Mouse (Mus musculus): ENCODE data around the gene Tmx4.

Tmx4 gene

DNA sequence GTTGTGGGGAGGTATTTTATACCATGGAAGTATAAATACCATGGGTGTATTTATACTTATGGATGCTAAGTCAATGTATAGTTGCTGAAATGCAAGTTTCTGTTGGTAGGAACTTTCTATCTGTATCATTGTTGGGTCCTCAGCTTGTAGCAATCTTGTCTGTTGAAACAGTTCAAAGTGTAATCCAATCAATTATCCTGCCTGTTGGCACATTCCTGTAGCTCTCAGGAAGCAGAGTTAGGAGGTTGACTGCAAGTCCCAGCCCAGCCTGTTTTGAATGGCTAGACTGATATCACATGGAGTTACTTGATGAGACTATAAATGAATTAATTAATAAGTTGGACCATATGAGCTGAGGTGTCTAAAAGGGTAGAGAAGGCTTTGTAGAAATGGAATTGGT, 91.6 kb downstream of the Tmx4 start:
- no peak for DNase-seq

DNA sequence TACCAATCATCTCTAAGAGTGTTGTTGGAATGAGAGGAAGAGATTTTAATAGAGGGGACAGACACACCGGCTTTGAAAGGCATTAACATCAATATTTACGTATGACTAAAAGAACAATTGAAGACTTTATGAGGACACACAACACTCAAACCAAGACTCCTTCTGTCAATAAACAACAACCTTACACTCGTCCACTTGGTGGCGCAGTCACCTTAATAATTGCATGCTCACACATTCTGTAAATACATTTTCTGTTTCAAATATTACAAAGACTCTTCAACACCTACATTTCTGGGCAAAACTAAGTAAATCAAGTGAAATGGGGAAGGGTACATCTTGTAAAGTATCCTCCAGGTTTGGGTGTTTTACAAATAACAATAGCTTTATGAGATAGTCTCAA, 94.2 kb downstream of the Tmx4 start:
- DNase-seq: peak; percentile 37 to 82

DNA sequence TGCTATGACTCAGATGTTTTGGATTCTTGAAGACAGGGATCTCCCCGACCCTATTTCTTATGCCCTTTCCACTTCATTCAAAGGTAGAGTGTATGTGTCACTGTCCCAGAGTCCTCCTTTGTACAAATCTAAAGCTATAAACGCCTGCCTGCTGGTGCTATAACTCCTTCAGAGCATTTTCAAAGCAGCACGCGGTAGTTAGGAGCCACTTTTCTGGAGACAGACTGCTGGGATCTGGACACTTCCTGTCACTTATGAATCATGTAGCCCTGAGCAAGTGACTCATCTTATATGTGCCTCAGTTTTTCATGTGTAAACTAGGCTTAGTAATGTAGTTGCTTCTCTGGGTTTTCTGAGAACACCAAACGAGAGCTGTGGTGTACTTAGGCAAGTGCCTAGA, 98.8 kb downstream of the Tmx4 start:
- no peak for DNase-seq

DNA sequence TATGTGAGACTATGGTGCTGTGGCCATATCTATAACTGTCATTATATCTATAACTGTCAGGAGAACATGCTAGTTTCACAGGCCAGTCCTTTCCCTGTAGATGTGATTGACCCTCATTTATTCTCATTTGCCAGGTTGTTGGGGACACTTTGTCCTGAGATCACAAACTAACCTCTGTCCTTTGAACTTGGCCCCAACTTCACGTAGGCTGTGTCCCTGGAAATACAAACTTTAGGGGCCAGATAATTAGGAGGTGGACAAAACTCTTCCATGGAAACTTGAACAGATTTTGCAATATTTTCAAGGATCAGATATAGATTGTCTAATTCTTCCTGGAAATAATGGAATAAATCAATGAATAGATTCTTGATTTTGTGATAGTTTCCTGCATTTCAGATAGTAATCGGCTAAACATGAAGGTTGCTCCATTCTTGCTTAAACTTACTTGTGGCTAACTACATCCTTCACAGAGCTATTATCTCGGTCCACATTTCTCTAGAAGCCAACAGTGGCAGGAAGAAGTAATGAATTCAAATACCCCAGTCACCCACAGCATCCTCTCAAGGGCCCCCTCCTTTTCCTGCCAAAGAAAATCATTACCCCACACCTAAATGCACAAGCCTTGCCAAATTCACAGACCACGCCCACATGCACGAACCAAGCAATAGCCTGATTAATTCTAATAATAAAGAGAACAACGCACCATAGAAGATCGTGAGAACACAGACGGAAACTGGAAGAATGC, 99.5 kb downstream of the Tmx4 start:
- no peak for DNase-seq

Data from kidney, postnatal 25 days (tissue).